Mouse (Mus musculus) megakaryocyte, adult 5-6 weeks (primary cell): ENCODE results near the gene Actg2. TPM values are rescaled to one million over a fixed set of nuclear protein-coding genes. Genes with fewer than 3 reads are reported as not detected.
"Not testable (repeated sequence)": the region's sequence is repeated elsewhere in the genome, so short reads cannot be mapped to it uniquely, and the experiment has no call there.

ENCODE experiments used
- ATAC-seq: 2 replicates; pipeline ENCODE4 v1.8.0; 2016; ENCODE audit warnings: mild to moderate bottlenecking, inconsistent platforms; ENCODE audit not compliant: poor library complexity, severe bottlenecking
- total RNA-seq, 2 experiments: library from RNA; stranded (forward) in 1 of 2; stranded (reverse) in 1 of 2; fragments of 153-499, 151-499 nt in 1 of 2; fragments of 221-1000, 200-1000 nt in 1 of 2; gene quantifications; 2 replicates each; pipeline versions ENCODE4 v1.2.3 to v1.2.4; 2015 to 2017

Actg2 gene
- not detected in 2 replicates for total RNA-seq (2015)
- total RNA-seq (2017): not detected in 2 replicates

DNA sequence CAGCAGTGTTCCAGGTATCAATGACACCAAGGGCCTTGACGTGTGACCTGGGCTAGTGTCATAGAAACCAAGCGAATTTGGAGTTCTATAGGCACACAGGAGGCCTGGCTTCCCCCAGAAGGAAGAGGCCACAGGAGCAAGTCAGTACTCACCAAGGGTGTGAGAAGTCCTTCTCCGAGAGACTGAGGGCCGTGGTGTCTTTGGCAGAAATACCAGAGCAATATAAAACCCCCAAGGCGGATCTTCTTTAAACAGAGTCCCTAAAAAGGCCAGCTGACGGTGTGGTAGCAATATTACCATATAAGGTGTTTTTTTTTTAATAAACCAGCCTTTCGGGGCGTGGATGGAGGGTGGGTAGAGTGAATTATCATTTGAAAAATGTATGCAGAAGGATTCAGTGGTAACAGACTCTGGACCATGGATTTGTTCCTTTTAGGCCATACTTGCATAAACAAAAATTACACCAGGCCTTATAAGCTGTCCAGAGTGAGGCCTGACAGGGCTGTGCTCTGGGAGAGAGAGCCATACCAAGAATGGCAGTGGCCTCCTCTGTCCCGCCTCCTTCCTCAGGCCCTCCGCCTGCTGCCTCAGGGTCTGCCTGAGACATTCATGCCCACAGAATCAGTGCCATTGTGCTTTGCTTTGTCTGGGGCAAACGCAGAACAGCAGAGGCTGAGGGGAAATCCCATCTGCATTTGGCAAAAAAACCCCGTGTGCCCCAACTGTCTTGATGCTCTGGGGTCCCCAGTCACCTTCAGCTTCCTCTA lies at the start of gene Actg2:
TSS of gene Actg2 (minus strand) at position 238 of the 767 bp plus-strand sequence.
- ATAC-seq: no peak

DNA sequence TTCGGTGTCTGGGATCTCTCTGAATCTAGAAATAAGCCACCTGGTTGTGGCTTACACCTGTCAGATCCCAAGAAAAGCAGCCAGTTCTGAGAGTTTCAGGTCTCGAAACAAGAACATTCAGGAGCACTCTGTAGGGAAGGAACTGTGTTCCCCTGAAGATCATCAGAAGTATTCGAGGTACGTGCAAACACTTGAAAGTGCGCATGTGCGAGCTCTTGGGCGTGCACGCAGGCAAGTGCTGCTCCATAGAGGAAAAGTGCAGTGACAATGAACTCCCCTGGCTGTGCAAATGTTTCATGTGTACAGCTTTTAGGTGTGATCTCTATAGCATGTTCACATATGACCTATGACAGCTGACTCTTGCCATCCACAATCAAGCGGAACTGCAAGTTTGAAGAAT lies 49.3 kb upstream of the Actg2 start:
- not testable (repeated sequence) for ATAC-seq

DNA sequence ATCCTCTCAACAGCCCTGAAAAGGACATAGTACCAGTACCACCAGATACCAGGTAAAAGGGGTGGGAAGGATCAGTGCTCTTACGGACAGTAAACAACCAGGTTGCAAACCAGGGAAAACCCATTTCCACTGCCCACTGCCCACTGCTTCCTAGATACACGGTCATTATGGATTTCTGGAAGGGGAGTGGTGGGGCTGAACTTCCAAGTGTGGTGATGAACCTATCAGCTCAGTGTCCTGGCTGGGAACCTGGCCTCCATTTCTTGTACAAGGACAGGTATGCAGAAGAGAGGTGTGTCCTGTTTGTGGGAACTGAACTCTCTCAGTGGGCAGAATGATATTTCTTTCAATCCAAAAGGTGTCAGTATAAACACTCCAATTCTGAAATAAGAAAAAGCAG lies 47.5 kb upstream of the Actg2 start:
- ATAC-seq: no peak

DNA sequence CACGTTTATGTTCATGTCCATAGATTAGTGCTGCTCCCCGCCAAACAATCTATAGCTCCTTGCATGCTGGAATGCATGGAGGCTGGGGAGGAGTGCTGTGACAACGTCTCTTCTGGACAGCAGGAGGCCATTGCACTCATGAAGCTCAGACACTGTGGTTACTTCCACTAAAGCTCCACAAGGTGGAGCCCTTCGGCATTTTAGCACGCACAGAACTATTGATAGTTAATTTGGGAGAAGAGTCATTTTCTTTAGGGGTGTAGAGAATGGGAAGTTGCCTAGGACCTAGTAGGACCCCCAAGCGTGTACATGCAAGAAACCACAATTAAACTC lies 46.8 kb upstream of the Actg2 start:
- ATAC-seq: peak; percentile 86

DNA sequence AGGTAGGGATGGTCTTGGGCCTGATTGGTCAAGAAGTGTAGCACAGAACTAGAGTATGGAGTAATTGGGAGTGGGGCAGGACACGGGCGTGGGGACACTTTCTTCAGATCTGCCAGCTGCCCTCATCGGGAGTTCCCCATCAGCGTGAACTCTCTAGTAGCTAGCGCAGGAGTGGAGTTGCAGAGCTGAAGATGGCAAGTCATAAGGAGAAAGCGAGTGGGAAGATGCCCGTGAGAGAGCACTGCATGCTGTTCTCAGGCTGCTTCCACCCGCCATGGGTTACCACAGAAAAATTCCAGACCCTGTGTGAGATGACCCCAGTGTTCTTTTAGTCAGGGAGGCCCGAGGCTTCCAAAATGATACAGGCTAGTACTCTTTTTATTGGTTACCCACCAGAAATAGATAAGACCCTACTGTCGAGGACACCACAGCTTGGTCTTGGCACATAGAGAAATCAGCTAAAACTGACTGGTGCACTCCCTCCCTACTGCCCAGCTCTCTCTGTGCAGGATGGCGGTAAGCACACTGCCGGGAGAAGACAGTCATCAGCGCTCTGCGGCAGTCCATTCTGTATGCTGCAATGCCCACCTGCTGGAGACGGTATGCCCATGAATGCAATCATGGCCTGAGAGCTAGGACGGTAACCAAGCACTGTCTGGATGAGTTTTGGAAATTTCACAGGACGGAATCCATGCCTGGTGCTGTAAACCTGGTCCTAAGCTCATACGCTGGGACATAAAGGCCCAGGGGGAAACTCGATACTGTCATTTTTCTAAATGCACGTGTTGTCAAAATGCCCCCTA lies 46.3 kb upstream of the Actg2 start:
- ATAC-seq: no peak

- ATAC-seq: no peak
Observed at GRCm38 (mm10) chr6:83577534-83577933, 41.5 kb upstream of the Actg2 start.

DNA sequence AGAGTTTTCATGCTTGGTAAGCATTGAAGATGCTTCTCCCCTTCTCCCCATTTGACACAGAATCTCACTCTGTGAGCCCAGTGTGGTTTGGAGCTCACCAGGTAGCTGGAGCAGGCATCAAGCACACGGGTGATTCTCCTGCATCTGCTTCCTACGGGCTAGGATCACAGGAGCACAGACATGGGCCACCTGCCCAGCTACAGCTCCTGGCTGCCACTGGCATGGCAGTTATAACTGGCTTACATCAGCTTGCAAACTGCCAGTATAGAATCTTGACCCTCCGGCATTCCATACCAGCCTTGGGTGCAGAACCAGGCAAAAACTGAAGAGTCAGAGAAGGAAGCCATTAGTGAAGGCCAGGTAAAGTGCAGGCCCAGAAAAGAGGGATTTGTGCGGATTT lies 39.5 kb upstream of the Actg2 start:
- ATAC-seq: no peak

- ATAC-seq: peak; percentile 13; the same call in 1 of the 2 replicates
Observed at GRCm38 (mm10) chr6:83572671-83573070, 36.6 kb upstream of the Actg2 start, which contains the start of gene Stambp. Stambp (minus strand) TSS chr6:83572729.

- ATAC-seq: peak; percentile 99
Observed at GRCm38 (mm10) chr6:83571840-83572667, 36.0 kb upstream of the Actg2 start.

- ATAC-seq: no peak
Observed at GRCm38 (mm10) chr6:83568901-83569862, 33.1 kb upstream of the Actg2 start.

- no peak for ATAC-seq
Observed at GRCm38 (mm10) chr6:83555972-83556371, 19.9 kb upstream of the Actg2 start.

DNA sequence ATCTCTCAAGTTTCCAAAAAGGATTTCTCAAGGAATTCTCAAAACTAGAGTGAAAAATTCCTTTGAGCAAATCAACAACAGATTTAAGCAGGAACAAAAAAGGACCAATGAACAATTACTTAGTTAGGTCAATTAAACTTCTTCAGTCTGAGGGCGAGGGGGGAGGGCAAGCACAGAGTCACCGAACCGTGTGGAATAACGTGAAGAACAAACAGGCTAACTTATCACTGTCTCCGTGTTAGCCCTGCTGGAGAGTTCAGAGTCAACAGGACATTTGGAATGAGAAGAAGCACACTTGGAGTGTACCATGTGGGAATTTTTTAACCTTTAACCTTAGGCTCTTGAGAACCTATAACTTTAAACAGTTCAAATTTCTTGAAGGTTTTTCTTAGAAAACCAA lies 12.3 kb upstream of the Actg2 start:
- no peak for ATAC-seq

GRCm38 (mm10) chr6:83545778-83546177 lies 9.7 kb upstream of the Actg2 start:
- ATAC-seq: no peak

- no peak for ATAC-seq
Observed at GRCm38 (mm10) chr6:83541756-83542456, 5.8 kb upstream of the Actg2 start.

DNA sequence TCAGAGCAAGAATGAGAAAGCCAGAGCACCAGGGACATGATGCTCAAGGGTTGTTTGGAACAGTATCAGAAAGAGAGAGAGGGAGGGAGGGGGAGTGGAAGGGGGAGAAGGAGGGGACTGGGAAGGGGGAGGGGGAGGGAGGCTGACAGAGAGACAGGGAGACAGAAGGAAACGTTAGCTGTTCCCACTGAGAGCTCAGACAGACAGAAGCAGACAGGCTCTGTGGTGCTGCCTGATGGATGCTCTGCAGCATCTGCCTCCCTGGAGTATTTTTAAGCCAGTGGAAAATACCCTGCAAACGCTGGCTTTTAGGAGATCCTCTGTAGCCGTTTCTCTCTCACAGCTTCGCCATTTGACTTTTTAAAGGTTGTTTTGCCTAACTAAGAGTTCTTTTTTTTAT lies 4.0 kb upstream of the Actg2 start:
- no peak for ATAC-seq

GRCm38 (mm10) chr6:83536795-83537059 lies 662 bp upstream of the Actg2 start:
- no peak for ATAC-seq

DNA sequence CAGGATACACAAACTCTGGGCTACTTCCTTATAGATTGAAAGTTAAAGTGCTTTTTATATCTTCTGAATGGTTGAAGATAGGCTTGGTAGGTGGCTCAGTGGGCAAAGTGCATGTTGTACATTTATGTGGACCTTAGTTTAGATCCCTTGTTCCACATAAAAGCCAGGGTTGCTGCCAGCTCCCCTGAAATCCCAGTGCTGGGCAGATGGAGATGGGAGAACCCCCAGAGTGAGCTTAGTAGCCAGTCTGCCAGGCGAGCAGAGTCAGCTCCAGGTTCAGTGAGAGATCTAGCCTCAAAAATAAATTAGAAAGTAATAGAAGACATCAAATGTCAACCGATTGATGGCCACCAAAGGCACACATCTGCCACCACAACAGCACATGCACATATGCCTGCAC lies 3.5 kb downstream of the Actg2 start:
- no peak for ATAC-seq

GRCm38 (mm10) chr6:83523194-83523593 lies 12.9 kb downstream of the Actg2 start:
- ATAC-seq: no peak

DNA sequence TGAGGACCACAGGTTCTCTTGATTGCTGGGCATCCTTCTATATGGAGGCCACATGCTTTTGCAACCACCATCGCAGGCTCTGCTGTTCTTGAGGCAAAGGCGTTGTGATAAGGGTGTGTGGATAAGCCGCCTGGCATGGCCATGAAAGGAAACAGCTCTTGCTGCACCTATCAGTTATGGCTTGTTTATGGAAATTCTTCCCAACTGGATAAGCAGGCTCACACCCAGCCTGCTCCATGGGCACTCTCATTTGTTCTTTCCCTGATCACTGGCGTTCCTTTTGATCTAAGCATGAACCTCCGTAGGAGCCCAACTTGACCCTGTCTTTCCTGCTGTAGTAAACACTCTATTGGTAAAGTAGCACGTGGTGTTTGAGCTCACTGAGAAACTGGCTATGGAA lies 14.3 kb downstream of the Actg2 start:
- ATAC-seq: no peak

GRCm38 (mm10) chr6:83518637-83519036 lies 17.4 kb downstream of the Actg2 start:
- ATAC-seq: peak; percentile 56; the same call in 1 of the 2 replicates
